Mouse (Mus musculus) heart, postnatal 0 days (tissue): Measurements from ENCODE around the gene Cyp2d22. TPM values are rescaled to one million over a fixed set of nuclear protein-coding genes. Genes with fewer than 3 reads are reported as not detected.

Source experiments
- ATAC-seq: fragments of 200-750 bp; cut with Nextera tagmentation; 2 replicates; pipeline ENCODE4 v1.8.0; 2017; ENCODE audit warnings: low read depth, moderate number of reproducible peaks, moderate library complexity; ENCODE audit not compliant: insufficient read depth
- DNase-seq: peaks from one replicate; pipeline ENCODE4 v3.0.0-alpha.2; 2016; ENCODE audit warnings: low spot score
- H3K27ac ChIP-seq: fragments of 300-500 bp; sonication (generic); 2 replicates; pipeline ENCODE4 v1.5.1; 2014; ENCODE audit warnings: low read depth, mild to moderate bottlenecking
- H3K27me3 ChIP-seq: fragments of 300-500 bp; sonication (generic); 2 replicates; pipeline ENCODE4 v1.6.1; 2014; ENCODE audit warnings: low read length, mixed read lengths; ENCODE audit not compliant: control insufficient read depth, insufficient read depth
- H3K36me3 ChIP-seq: fragments of 300-500 bp; sonication (generic); replicated peaks from 2 replicates; pipeline ENCODE4 v1.6.1; 2014; ENCODE audit warnings: low read length, mixed read lengths; ENCODE audit not compliant: control insufficient read depth, insufficient read depth
- H3K4me1 ChIP-seq: fragments of 300-500 bp; sonication (generic); 2 replicates; pipeline ENCODE4 v1.6.1; 2014; ENCODE audit warnings: antibody characterized with exemption; ENCODE audit not compliant: control insufficient read depth, insufficient read depth
- H3K4me2 ChIP-seq: fragments of 300-500 bp; sonication (generic); 2 replicates; pipeline ENCODE4 v1.6.1; 2014; ENCODE audit warnings: low read depth, mild to moderate bottlenecking, low read length, moderate library complexity
- H3K4me3 ChIP-seq: fragments of 300-500 bp; sonication (generic); 2 replicates; pipeline ENCODE4 v1.5.1; 2014; ENCODE audit warnings: low read depth, low read length
- H3K9ac ChIP-seq: fragments of 300-500 bp; sonication (generic); replicated peaks from 2 replicates; pipeline ENCODE4 v1.6.1; 2014; ENCODE audit warnings: low read depth, low read length, mixed read lengths
- H3K9me3 ChIP-seq: fragments of 300-500 bp; sonication (generic); replicated peaks from 2 replicates; pipeline ENCODE4 v1.6.1; 2016; ENCODE audit warnings: low read length; ENCODE audit not compliant: control insufficient read depth
- CTCF ChIP-seq: IDR thresholded peaks from 2 replicates; pipeline ENCODE4 v1.5.1; 2016; ENCODE audit warnings: antibody characterized with exemption, control low read depth, low read depth
- EP300 ChIP-seq: IDR thresholded peaks from 2 replicates; pipeline ENCODE4 v1.6.1; 2016; ENCODE audit warnings: antibody characterized with exemption, low read depth
- WGBS: fragments of 180-500 bp; shearing (Covaris S2); extraction: QIAGEN DNeasy Blood & Tissue Kit; methylation state at CpG from one replicate; pipeline ENCODE4 v1.1.7; 2014; 5-methylcytosine and 5-hydroxymethylcytosine counted together
- polyA plus RNA-seq: library from polyadenylated mRNA; unstranded; fragments of >200 nt; fragmentation: Nextera tagmentation; extraction: Ambion mirVana; gene quantifications from 2 replicates; pipeline ENCODE4 v1.2.1, GENCODE M21; 2015
- total RNA-seq: library from RNA; depleted of rRNA; stranded (reverse); fragments of >200 nt; gene quantifications from 2 replicates; pipeline ENCODE4 v1.2.3, GENCODE M21; 2014; ENCODE audit warnings: low replicate concordance

Cyp2d22 gene
- total and polyA plus RNA-seq, 2 experiments from 2014 or later, result 10.1 to 16.8 TPM

DNA sequence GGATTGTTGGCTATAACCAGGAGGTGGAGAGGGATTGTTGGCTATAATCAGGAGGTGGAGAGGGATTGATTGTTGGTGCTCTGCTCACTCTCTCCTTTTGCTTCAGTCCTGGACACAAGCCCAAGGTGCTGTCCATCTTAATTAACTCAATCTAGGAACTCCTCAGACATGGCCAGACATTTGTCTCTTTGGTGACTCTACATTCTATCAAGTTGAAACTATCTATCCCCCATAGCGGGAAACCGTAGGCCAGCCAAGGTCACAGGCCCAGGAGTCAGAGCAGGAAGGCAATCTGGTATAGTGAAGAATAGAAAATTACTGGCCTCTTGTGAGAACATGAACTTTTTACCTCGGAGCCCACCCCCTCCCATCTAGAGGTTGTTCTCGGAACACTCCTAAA, 17.8 kb downstream of the Cyp2d22 start:
- 63% methylated on average over 3 of the region's 4 CpGs for WGBS
- Histone ChIP-seq H3K9ac (no peak overlapping the region), H3K27me3 (no peaks in the 10 kb centered on the region), H3K4me2 (no peak overlapping the region), H3K4me1 (peaks cover 4% of the 10 kb centered on the region; the same call in 1 of the 2 replicates), H3K27ac (peak overlapping the region; percentile 81), H3K4me3 (no peak overlapping the region), H3K9me3 (no peaks in the 10 kb centered on the region), H3K36me3 (no peaks in the 10 kb centered on the region)
- ATAC-seq, result peak; percentile 63
- peak; percentile 54 for DNase-seq
- TF ChIP-seq CTCF (no peak), EP300 (0 out of 2 replicates have a peak, but pooled peaks have one; percentile 40)

- peak; percentile 86 for DNase-seq
- Histone ChIP-seq H3K4me3 (no peak overlapping the region), H3K4me2 (no peak overlapping the region), H3K27ac (peak overlapping the region; percentile 81), H3K9me3 (no peaks in the 10 kb centered on the region), H3K27me3 (no peaks in the 10 kb centered on the region), H3K9ac (no peak overlapping the region), H3K4me1 (peaks cover 4% of the 10 kb centered on the region; the same call in 1 of the 2 replicates), H3K36me3 (no peaks in the 10 kb centered on the region)
- peak; percentile 81 for ATAC-seq
- 51% methylated on average over 11 of the region's 11 CpGs for WGBS
- no peak for TF ChIP-seq EP300
- peak; percentile 67 for TF ChIP-seq CTCF
Observed at GRCm38 (mm10) chr15:82361459-82362018, 18.5 kb downstream of the Cyp2d22 start.

- peaks cover 8% of the 10 kb centered on the region for H3K4me1 ChIP-seq
- H3K9ac ChIP-seq, result no peak overlapping the region; the same call in 1 of the 2 replicates
- H3K4me2 ChIP-seq, result peak overlapping the region; percentile 32
- TF ChIP-seq EP300, result no peak
- TF ChIP-seq CTCF, result no peak
- peak overlapping the region; percentile 79 for H3K27ac ChIP-seq
- DNase-seq, result peak; percentile 38
- H3K9me3 ChIP-seq, result no peaks in the 10 kb centered on the region
- H3K36me3 ChIP-seq, result no peaks in the 10 kb centered on the region
- ATAC-seq, result no peak
- H3K4me3 ChIP-seq, result no peak overlapping the region
- 31% methylated on average over 22 of the region's 22 CpGs for WGBS
- H3K27me3 ChIP-seq, result no peaks in the 10 kb centered on the region
Observed at GRCm38 (mm10) chr15:82358431-82359260, 21.4 kb downstream of the Cyp2d22 start.

- Histone ChIP-seq H3K4me1 (peaks cover 18% of the 10 kb centered on the region), H3K9me3 (no peaks in the 10 kb centered on the region), H3K9ac (peak within 1 kb of the TSS; percentile 99), H3K27me3 (no peaks in the 10 kb centered on the region), H3K36me3 (peaks cover 18% of the 10 kb centered on the region), H3K4me2 (peak within 1 kb of the TSS; percentile 89), H3K27ac (peak within 1 kb of the TSS; percentile 96), H3K4me3 (peak within 1 kb of the TSS; percentile 91)
- 2% methylated on average over 54 of the region's 57 CpGs for WGBS
- peak; percentile 67; the same call in 1 of the 2 replicates for TF ChIP-seq EP300
- peak; percentile 99 for TF ChIP-seq CTCF
- DNase-seq, result peak; percentile 100
- peak; percentile 99 for ATAC-seq
Observed at GRCm38 (mm10) chr15:82354126-82354945, 25.7 kb downstream of the Cyp2d22 start, which contains the start of gene Ndufa6. Ndufa6 (minus strand) TSS chr15:82354322.

- Histone ChIP-seq H3K9ac (peak overlapping the region; percentile 99), H3K9me3 (no peaks in the 10 kb centered on the region), H3K4me2 (peak overlapping the region; percentile 89), H3K27me3 (no peaks in the 10 kb centered on the region), H3K4me1 (peaks cover 18% of the 10 kb centered on the region), H3K4me3 (peak overlapping the region; percentile 91), H3K27ac (peak overlapping the region; percentile 96), H3K36me3 (peaks cover 24% of the 10 kb centered on the region)
- TF ChIP-seq CTCF (no peak), EP300 (no peak)
- WGBS, result 2% methylated on average over 23 of the region's 23 CpGs
- DNase-seq (no peak), ATAC-seq (peak; percentile 31)
Observed at GRCm38 (mm10) chr15:82353745-82354113, 26.3 kb downstream of the Cyp2d22 start.
